In the genomic region with DNA sequence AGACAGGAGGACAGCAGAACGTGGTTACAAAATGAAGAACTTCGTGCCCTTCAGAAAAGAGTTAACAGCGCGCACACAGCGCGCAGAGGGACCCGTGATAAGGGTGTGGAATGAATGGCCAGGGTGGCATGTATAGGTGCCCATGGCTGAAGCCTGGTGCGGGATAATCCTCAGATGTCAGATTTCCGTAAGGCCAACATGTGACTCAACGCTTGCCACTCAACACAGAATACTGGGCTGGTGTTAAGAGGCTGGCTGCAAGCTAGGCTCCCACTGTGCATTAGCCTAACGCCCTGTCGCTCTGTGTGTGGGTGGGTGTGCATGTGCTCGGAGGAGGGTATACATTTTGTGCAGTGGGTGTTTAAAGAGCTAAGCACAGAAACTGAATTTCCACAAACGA, we compare ENCODE assay signal across 10 mouse cellular contexts. TPM values are rescaled to one million over a fixed set of nuclear protein-coding genes. Genes with fewer than 3 reads are reported as not detected.
DNase-seq lines count a peak whose midpoint lies in the region; ATAC-seq and TF ChIP-seq lines count a peak whose summit lies in the region.
"Had no signal": no experiment of that assay in that cellular context is flagged by ENCODE, and none has a peak within 500 bp of the region (broad histone marks: within the 10 kb centered on the region; RNA-seq: fewer than 3 reads in every experiment).

No protein-coding gene starts in this region.

- H3K4me3 ChIP-seq in cortical plate, adult 2 months (ENCODE audit: insufficient read depth, low read length) = peak overlapping the region; percentile 48
- H3K4me3 ChIP-seq in heart, embryonic 14.5 days (ENCODE audit: control insufficient read depth in 1 of 2, insufficient read depth in 1 of 2, low read depth in 1 of 2, low read length in 2 of 2) = 0 out of 4 replicates have a peak overlapping the region, but pooled peaks of 1 of the 2 experiments have one; percentile 6
- no peak overlapping the region for H3K4me3 ChIP-seq in midbrain, embryonic 14.5 days (replicated peaks; ENCODE audit: low read depth, low read length)
- H3K4me3 ChIP-seq: limb, embryonic 13.5 days had no signal

- H3K36me3 ChIP-seq in heart, embryonic 14.5 days (ENCODE audit: control insufficient read depth, insufficient read depth, low read length) = no peaks in the 10 kb centered on the region
- no peaks in the 10 kb centered on the region for H3K36me3 ChIP-seq in midbrain, embryonic 14.5 days (ENCODE audit: control insufficient read depth, insufficient read depth, low read length)
- H3K36me3 ChIP-seq: limb, embryonic 13.5 days had no signal

- no peak for TF ChIP-seq CTCF in cortical plate, adult 2 months (IDR thresholded peaks at IDR 0.05; ENCODE audit: extremely low read depth, insufficient read depth, low read length)

- DNase-seq in heart, adult 11 months = peak; percentile 95
- no peak for DNase-seq in heart, postnatal 25 days (ENCODE audit: low spot score)
- DNase-seq in midbrain, embryonic 14.5 days = peak; percentile 22
- DNase-seq in urinary bladder, postnatal 10 days (ENCODE audit: low spot score) = no peak
- DNase-seq in embryo, embryonic 11 days = no peak
- DNase-seq in cerebellum, adult 9-11 months = no peak
- DNase-seq: cerebellum, adult 9-10 months had no signal

- H3K4me1 ChIP-seq in cortical plate, adult 2 months (ENCODE audit: control insufficient read depth, insufficient read depth, low read length) = peaks cover 7% of the 10 kb centered on the region
- peaks cover 38 to 69% of the 10 kb centered on the region in 2 experiments for H3K4me1 ChIP-seq in heart, embryonic 14.5 days (ENCODE audit: control insufficient read depth in 2 of 2, insufficient read depth in 2 of 2, low read length in 2 of 2)
- H3K4me1 ChIP-seq in midbrain, embryonic 14.5 days (ENCODE audit: control insufficient read depth, insufficient read depth, low read length) = peaks cover 9% of the 10 kb centered on the region

- intact Hi-C loops in heart, postnatal 25 days (cut with DNase I) = loop anchor here (10.0 kb wide), 1 partner anchor 211 kb away; no protein-coding TSS in a partner anchor

- H3K9me3 ChIP-seq in heart, embryonic 14.5 days (ENCODE audit: control insufficient read depth, low read length) = no peaks in the 10 kb centered on the region
- no peaks in the 10 kb centered on the region for H3K9me3 ChIP-seq in midbrain, embryonic 14.5 days (ENCODE audit: control insufficient read depth, low read length)
- H3K9me3 ChIP-seq: limb, embryonic 13.5 days had no signal

- H3K27ac ChIP-seq in cortical plate, adult 2 months (ENCODE audit: insufficient read depth, low read length) = peak overlapping the region; percentile 68
- H3K27ac ChIP-seq in heart, embryonic 14.5 days (replicated peaks in 1 of 2; ENCODE audit: control insufficient read depth in 1 of 2, insufficient read depth in 1 of 2, low read depth in 2 of 2, low read length in 2 of 2) = peak overlapping the region; percentile 28 to 85
- no peak overlapping the region for H3K27ac ChIP-seq in midbrain, embryonic 14.5 days (replicated peaks; ENCODE audit: low read depth, low read length)
- H3K27ac ChIP-seq: limb, embryonic 13.5 days had no signal

- H3K4me2 ChIP-seq in heart, embryonic 14.5 days (ENCODE audit: low read length) = peak overlapping the region; percentile 56
- peak overlapping the region; percentile 36 for H3K4me2 ChIP-seq in midbrain, embryonic 14.5 days (ENCODE audit: low read length)
- H3K4me2 ChIP-seq: limb, embryonic 13.5 days had no signal

- no peak for ATAC-seq in heart, embryonic 14.5 days (ENCODE audit: insufficient number of reproducible peaks, insufficient read depth, low FRiP score, low read depth)
- ATAC-seq in midbrain, embryonic 14.5 days (ENCODE audit: low FRiP score, low TSS enrichment) = peak; percentile 22; the same call in 1 of the 2 replicates

- H3K27me3 ChIP-seq in heart, embryonic 14.5 days (ENCODE audit: control insufficient read depth, insufficient read depth, low read length) = no peaks in the 10 kb centered on the region
- no peaks in the 10 kb centered on the region for H3K27me3 ChIP-seq in midbrain, embryonic 14.5 days (ENCODE audit: control insufficient read depth, insufficient read depth, low read length)
- H3K27me3 ChIP-seq: limb, embryonic 13.5 days had no signal

- 46% methylated on average over 14 of the region's 14 CpGs for WGBS in heart, embryonic 14.5 days
- WGBS in midbrain, embryonic 14.5 days = 46% methylated on average over 14 of the region's 14 CpGs

- peak overlapping the region; percentile 45 for H3K9ac ChIP-seq in heart, embryonic 14.5 days (ENCODE audit: low read length)
- no peak overlapping the region for H3K9ac ChIP-seq in midbrain, embryonic 14.5 days (replicated peaks; ENCODE audit: low read length)
- H3K9ac ChIP-seq: limb, embryonic 13.5 days had no signal

- peak; percentile 48; the same call in 1 of the 2 replicates for TF ChIP-seq POLR2A in cortical plate, adult 2 months (IDR thresholded peaks at IDR 0.05; ENCODE audit: extremely low read depth, insufficient read depth, low read length)

RNA-seq across cellular contexts. Expression of gene Slc4a4, which starts 47.3 kb away (rescaled TPM):
- total RNA-seq in heart, postnatal 25 days (2021) = 10 to 100 TPM; 20.7 to 24.4 TPM
- 48.1 and 53.7 TPM in 2 replicates for polyA plus RNA-seq in cortical plate, adult 2 months (2012; rRNA removed)
- 7.0 and 7.3 TPM in 2 replicates for polyA plus RNA-seq in heart, embryonic 14.5 days (2014; fragmentation: Nextera tagmentation; extraction: Ambion mirVana)
- polyA plus RNA-seq in midbrain, embryonic 14.5 days (2014; fragmentation: Nextera tagmentation; extraction: Ambion mirVana) = 4.8 and 6.6 TPM in 2 replicates

Comparison
In these comparisons a context has a peak if more than half of its experiments do, and no peak if none do; other contexts are left out.
1. DNase-seq: peak in heart, adult 11 months (single experiment) and midbrain, embryonic 14.5 days (single experiment); none in heart, postnatal 25 days (single experiment), urinary bladder, postnatal 10 days (single experiment), embryo, embryonic 11 days (single experiment) and cerebellum, adult 9-11 months (single experiment).